Mouse (Mus musculus) heart, embryonic 15.5 days (tissue): ENCODE results near the gene Tmem33. TPM values are rescaled to one million over a fixed set of nuclear protein-coding genes. Genes with fewer than 3 reads are reported as not detected.

Experiments
- ATAC-seq: fragments of 200-750 bp; cut with Nextera tagmentation; replicated peaks from 2 replicates; pipeline ENCODE4 v1.8.0; 2017; ENCODE audit warnings: low read depth, moderate TSS enrichment; ENCODE audit not compliant: insufficient number of reproducible peaks, insufficient read depth, low FRiP score
- H3K27ac ChIP-seq: fragments of 300-500 bp; sonication (generic); 2 replicates; pipeline ENCODE4 v1.5.1; 2015; ENCODE audit warnings: mild to moderate bottlenecking, inconsistent platforms
- H3K27me3 ChIP-seq: fragments of 300-500 bp; sonication (generic); 2 replicates; pipeline ENCODE4 v1.6.1; 2015; ENCODE audit warnings: inconsistent platforms
- H3K36me3 ChIP-seq: fragments of 300-500 bp; sonication (generic); 2 replicates; pipeline ENCODE4 v1.6.1; 2015; ENCODE audit warnings: mild to moderate bottlenecking, inconsistent platforms
- H3K4me1 ChIP-seq: fragments of 300-500 bp; sonication (generic); replicated peaks from 2 replicates; pipeline ENCODE4 v1.6.1; 2015; ENCODE audit warnings: inconsistent platforms
- H3K4me2 ChIP-seq: fragments of 300-500 bp; sonication (generic); 2 replicates; pipeline ENCODE4 v1.6.1; 2015; ENCODE audit warnings: inconsistent platforms, mild to moderate bottlenecking, moderate library complexity
- H3K4me3 ChIP-seq: fragments of 300-500 bp; sonication (generic); 2 replicates; pipeline ENCODE4 v1.5.1; 2015; ENCODE audit warnings: mild to moderate bottlenecking, inconsistent platforms
- H3K9ac ChIP-seq: fragments of 300-500 bp; sonication (generic); 2 replicates; pipeline ENCODE4 v1.6.1; 2015; ENCODE audit warnings: mild to moderate bottlenecking, inconsistent platforms
- H3K9me3 ChIP-seq: fragments of 300-500 bp; sonication (generic); replicated peaks from 2 replicates; pipeline ENCODE4 v1.6.1; 2016; ENCODE audit warnings: inconsistent platforms
- WGBS: fragments of 180-500 bp; shearing (Covaris S2); methylation state at CpG from one replicate; pipeline ENCODE4 v1.1.7; 2015; ENCODE audit warnings: mixed read lengths; 5-methylcytosine and 5-hydroxymethylcytosine counted together
- polyA plus RNA-seq: library from polyadenylated mRNA; unstranded; fragments of >200 nt; fragmentation: Nextera tagmentation; extraction: Ambion mirVana; gene quantifications from 2 replicates; pipeline ENCODE4 v1.2.1, GENCODE M21; 2015

Gene Tmem33
- polyA plus RNA-seq, 1 experiment from 2014 or later = 46.4 TPM

DNA sequence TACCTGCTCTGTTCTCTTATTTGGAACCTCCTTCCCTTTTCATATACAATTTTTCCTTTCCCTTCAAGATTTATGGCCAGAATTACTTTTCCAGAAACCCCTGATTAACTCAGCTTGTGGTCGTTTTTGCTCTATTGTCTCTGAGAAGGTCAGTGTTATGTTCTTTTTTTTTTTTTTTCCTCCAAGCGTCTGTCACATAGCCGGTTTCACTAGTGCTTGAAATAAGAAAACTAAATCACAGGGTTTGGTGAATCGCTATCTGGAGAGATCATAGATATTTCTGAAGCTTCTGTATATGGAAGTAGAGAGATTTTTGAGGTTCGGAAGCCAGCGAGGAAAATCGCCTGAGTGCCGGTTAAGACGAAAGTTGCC lies 220 bp upstream of the Tmem33 start:
- peak overlapping the region; percentile 37; the same call in 1 of the 2 replicates for H3K9ac ChIP-seq
- under 1% methylated on average over 9 of the region's 9 CpGs for WGBS
- H3K9me3 ChIP-seq = no peaks in the 10 kb centered on the region
- peak overlapping the region; percentile 97 for H3K27ac ChIP-seq
- H3K27me3 ChIP-seq = no peaks in the 10 kb centered on the region
- peak overlapping the region; percentile 65 for H3K4me2 ChIP-seq
- peaks cover 8% of the 10 kb centered on the region for H3K4me1 ChIP-seq
- no peak for ATAC-seq
- peaks cover 14% of the 10 kb centered on the region for H3K36me3 ChIP-seq
- H3K4me3 ChIP-seq = peak overlapping the region; percentile 98

DNA sequence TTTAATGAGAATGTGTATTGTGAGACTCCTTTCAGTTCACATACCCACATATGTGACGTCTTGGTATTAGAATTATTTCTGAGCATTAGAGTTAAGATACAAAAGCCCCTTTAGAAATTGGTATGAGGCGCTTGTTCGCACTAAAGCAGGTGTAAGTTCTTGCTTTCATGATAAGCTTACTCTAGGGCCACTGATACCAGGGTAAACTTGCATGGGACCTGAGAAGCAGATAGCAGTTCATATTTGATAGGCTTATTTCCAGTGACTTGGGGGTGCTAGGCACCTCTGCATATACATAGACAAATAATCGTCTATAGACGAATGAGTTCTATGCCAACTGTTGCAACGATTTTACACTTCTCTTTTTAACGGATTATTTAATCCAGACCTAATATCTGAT lies 2.6 kb downstream of the Tmem33 start:
- H3K36me3 ChIP-seq = peaks cover 35% of the 10 kb centered on the region

DNA sequence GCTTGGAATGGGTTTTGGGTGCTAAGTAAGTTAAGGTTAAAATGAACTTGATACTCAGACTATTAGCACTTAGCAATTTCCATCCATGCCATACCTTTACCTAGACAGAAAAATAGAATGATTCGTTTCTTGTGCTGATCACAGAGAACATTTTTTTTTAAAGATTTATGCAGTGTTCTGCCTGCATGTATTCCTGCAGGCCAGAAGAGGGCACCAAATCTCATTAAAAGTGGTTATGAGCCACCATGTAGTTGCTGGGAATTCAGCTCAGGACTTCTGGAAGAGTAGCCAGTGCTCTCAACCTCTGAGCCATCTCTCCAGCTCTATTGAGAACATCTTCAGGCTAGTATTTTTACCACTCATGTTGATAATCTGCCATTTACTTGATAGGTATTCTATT lies 5.7 kb downstream of the Tmem33 start:
- Histone ChIP-seq H3K27me3 (no peaks in the 10 kb centered on the region), H3K9me3 (no peaks in the 10 kb centered on the region), H3K4me1 (peaks cover 8% of the 10 kb centered on the region), H3K4me3 (no peak overlapping the region), H3K36me3 (peaks cover 50% of the 10 kb centered on the region), H3K9ac (no peak overlapping the region), H3K4me2 (no peak overlapping the region), H3K27ac (no peak overlapping the region)
- no peak for ATAC-seq
- WGBS = 86% methylated on average over 1 of the region's 1 CpGs

More for the DNA sequence above, 2.6 kb downstream of the Tmem33 start:
- ATAC-seq = no peak
- no peaks in the 10 kb centered on the region for H3K9me3 ChIP-seq
- peaks cover 8% of the 10 kb centered on the region for H3K4me1 ChIP-seq
- no peak overlapping the region for H3K4me2 ChIP-seq
- 86% methylated on average over 7 of the region's 7 CpGs for WGBS
- no peak overlapping the region for H3K4me3 ChIP-seq
- no peak overlapping the region for H3K27ac ChIP-seq
- no peaks in the 10 kb centered on the region for H3K27me3 ChIP-seq
- no peak overlapping the region for H3K9ac ChIP-seq

DNA sequence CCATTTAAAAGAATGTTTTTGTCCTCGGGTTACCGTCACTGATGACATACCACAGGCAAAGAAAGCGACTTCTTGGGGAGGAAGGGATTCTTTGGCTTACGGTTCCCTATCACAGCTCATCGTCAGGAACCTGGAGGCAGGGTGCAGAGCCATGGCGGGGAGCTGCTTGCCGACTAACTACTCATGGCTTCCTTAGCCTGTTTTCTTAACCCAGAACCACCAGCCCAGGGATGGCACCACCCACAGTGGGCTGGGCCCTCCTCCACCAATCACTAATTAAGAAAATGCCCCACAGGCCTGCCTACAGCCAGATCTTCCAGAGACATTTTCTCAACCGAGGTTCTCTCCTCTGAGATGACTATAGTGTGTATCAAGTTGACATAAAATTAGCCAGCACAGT lies 8.9 kb downstream of the Tmem33 start:
- no peak for ATAC-seq
- H3K4me3 ChIP-seq = no peak overlapping the region
- no peak overlapping the region for H3K27ac ChIP-seq
- no peaks in the 10 kb centered on the region for H3K9me3 ChIP-seq
- peaks cover 43% of the 10 kb centered on the region for H3K36me3 ChIP-seq
- no peak overlapping the region for H3K4me2 ChIP-seq
- H3K4me1 ChIP-seq = no peaks in the 10 kb centered on the region
- H3K27me3 ChIP-seq = no peaks in the 10 kb centered on the region
- 90% methylated on average over 8 of the region's 8 CpGs for WGBS
- H3K9ac ChIP-seq = no peak overlapping the region

DNA sequence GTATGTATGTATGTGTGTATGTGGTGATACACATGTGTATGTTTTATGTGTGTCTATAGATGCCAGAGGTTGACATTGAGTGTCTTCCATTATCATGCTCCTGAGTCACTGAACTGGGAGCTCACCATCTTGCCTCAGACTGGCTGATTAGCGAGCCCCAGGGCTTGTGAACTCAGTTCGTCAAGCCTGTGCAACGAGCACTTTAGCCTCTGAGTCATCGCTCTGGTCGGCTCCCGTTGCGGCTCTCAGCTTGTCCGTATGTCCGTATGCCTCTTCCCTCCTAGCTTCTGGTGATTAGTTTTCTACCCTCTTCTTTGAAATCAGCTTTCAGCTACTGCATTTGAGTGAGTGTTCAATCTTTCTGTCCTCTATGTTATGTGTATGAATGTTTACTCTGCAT lies 19.0 kb downstream of the Tmem33 start:
- Histone ChIP-seq H3K4me1 (no peaks in the 10 kb centered on the region), H3K4me3 (no peak overlapping the region), H3K36me3 (peaks cover 7% of the 10 kb centered on the region), H3K9me3 (no peaks in the 10 kb centered on the region), H3K27me3 (no peaks in the 10 kb centered on the region), H3K27ac (no peak overlapping the region), H3K4me2 (no peak overlapping the region), H3K9ac (no peak overlapping the region)
- ATAC-seq = no peak
- WGBS = 91% methylated on average over 9 of the region's 9 CpGs

DNA sequence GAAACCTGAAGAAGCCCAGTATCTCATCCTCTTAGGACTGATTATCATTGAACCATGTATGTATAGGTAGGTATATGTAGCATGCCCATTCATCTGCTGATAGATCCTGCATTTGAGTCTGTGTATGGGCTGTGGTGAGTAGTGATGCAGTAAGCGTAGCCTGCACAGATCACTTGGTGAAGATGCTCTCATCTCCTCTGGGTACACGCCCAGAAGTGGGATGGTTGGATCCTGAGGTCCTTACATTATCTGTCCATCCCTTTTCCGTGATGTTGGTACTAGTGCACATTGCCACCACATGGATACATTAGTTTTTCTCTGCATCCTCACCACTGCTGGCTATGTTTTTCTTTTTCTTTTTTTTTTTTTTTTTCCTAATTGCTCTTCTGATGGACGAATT lies 19.5 kb downstream of the Tmem33 start:
- H3K9me3 ChIP-seq = no peaks in the 10 kb centered on the region
- H3K4me2 ChIP-seq = no peak overlapping the region
- no peak overlapping the region for H3K27ac ChIP-seq
- no peak overlapping the region for H3K4me3 ChIP-seq
- ATAC-seq = no peak
- H3K9ac ChIP-seq = no peak overlapping the region
- no peaks in the 10 kb centered on the region for H3K4me1 ChIP-seq
- peaks cover 11% of the 10 kb centered on the region for H3K36me3 ChIP-seq
- 90% methylated on average over 4 of the region's 4 CpGs for WGBS
- no peaks in the 10 kb centered on the region for H3K27me3 ChIP-seq

DNA sequence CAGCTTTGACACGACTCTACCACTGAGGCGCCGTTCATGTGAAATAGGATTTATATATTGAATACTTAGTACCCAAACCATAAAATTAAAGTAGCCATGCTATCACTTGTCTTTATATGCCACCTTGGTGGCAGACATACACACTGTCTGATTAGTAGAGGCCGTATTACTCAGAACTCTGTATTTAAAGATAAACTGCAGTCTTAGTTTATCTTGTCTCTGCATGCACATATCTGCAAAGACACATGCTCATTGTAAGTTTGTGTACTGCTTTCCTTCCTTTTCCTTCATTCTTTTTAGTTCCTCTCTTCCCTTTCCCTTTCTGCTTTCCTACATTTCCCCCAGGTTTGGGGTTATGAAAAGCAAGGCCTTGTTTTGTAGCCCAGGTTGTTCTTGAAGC lies 20.0 kb downstream of the Tmem33 start:
- ATAC-seq = no peak
- Histone ChIP-seq H3K27me3 (no peaks in the 10 kb centered on the region), H3K4me3 (no peak overlapping the region), H3K9me3 (no peaks in the 10 kb centered on the region), H3K27ac (no peak overlapping the region), H3K4me2 (no peak overlapping the region), H3K9ac (no peak overlapping the region), H3K4me1 (no peaks in the 10 kb centered on the region), H3K36me3 (peaks cover 16% of the 10 kb centered on the region)
- WGBS = 96% methylated on average over 4 of the region's 4 CpGs

GRCm38 (mm10) chr5:67295029-67295428 lies 34.7 kb downstream of the Tmem33 start:
- Histone ChIP-seq H3K36me3 (no peaks in the 10 kb centered on the region; the same call in 1 of the 2 replicates), H3K4me1 (no peaks in the 10 kb centered on the region), H3K9me3 (no peaks in the 10 kb centered on the region), H3K4me3 (no peak overlapping the region), H3K27ac (no peak overlapping the region), H3K4me2 (no peak overlapping the region), H3K9ac (no peak overlapping the region), H3K27me3 (no peaks in the 10 kb centered on the region)
- no peak for ATAC-seq
- 65% methylated on average over 3 of the region's 3 CpGs for WGBS

DNA sequence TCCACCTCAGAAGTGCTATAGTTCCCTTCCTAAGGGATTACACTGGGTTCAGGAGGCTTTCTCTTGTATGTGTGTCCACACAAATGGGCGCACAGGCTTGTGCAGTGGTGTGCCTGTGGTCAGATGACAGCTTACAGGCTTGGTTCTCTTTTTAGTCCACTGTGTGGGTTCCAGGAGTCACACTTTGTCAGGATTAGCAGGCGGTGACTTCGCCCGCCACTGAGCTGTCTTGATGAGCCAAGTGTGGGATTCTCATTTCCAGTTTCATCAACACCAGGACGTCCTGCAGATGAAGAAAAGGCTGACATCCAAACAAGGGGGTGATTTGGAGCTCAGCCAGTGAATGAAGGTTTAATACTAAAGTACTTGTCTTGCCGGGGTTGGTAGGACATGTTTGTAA lies 35.3 kb downstream of the Tmem33 start:
- Histone ChIP-seq H3K36me3 (no peaks in the 10 kb centered on the region; the same call in 1 of the 2 replicates), H3K27me3 (no peaks in the 10 kb centered on the region), H3K9me3 (no peaks in the 10 kb centered on the region), H3K4me2 (no peak overlapping the region), H3K27ac (no peak overlapping the region), H3K4me1 (no peaks in the 10 kb centered on the region), H3K4me3 (no peak overlapping the region), H3K9ac (no peak overlapping the region)
- ATAC-seq = no peak
- WGBS = 69% methylated on average over 6 of the region's 6 CpGs

- WGBS = 88% methylated on average over 1 of the region's 1 CpGs
- no peak for ATAC-seq
- H3K4me3 ChIP-seq = no peak overlapping the region
- H3K36me3 ChIP-seq = no peaks in the 10 kb centered on the region
- no peak overlapping the region for H3K4me2 ChIP-seq
- H3K4me1 ChIP-seq = no peaks in the 10 kb centered on the region
- H3K9me3 ChIP-seq = no peaks in the 10 kb centered on the region
- no peak overlapping the region for H3K9ac ChIP-seq
- no peak overlapping the region for H3K27ac ChIP-seq
- no peaks in the 10 kb centered on the region for H3K27me3 ChIP-seq
Observed at GRCm38 (mm10) chr5:67296171-67296570, 35.8 kb downstream of the Tmem33 start.

GRCm38 (mm10) chr5:67297026-67297813 lies 36.9 kb downstream of the Tmem33 start:
- Histone ChIP-seq H3K9me3 (no peaks in the 10 kb centered on the region), H3K4me3 (no peak overlapping the region), H3K36me3 (no peaks in the 10 kb centered on the region), H3K4me2 (no peak overlapping the region), H3K9ac (no peak overlapping the region), H3K27me3 (no peaks in the 10 kb centered on the region), H3K27ac (no peak overlapping the region), H3K4me1 (no peaks in the 10 kb centered on the region)
- 81% methylated on average over 5 of the region's 5 CpGs for WGBS
- no peak for ATAC-seq

GRCm38 (mm10) chr5:67299847-67300412 lies 39.6 kb downstream of the Tmem33 start:
- Histone ChIP-seq H3K9ac (no peak overlapping the region), H3K27ac (no peak overlapping the region), H3K4me2 (no peak overlapping the region), H3K27me3 (no peaks in the 10 kb centered on the region), H3K9me3 (no peaks in the 10 kb centered on the region), H3K4me3 (no peak overlapping the region), H3K36me3 (no peaks in the 10 kb centered on the region), H3K4me1 (no peaks in the 10 kb centered on the region)
- 87% methylated on average over 6 of the region's 6 CpGs for WGBS
- ATAC-seq = no peak
